Mouse (Mus musculus) heart, embryonic 12.5 days (tissue): ENCODE data around the gene Brd1. TPM values are rescaled to one million over a fixed set of nuclear protein-coding genes. Genes with fewer than 3 reads are reported as not detected.
"Not testable (repeated sequence)": the region's sequence is repeated elsewhere in the genome, so short reads cannot be mapped to it uniquely, and the experiment has no call there.

Experiments used
- ATAC-seq: fragments of 200-750 bp; cut with Nextera tagmentation; 2 replicates; pipeline ENCODE4 v1.8.0; 2017; ENCODE audit warnings: moderate TSS enrichment, moderate library complexity; ENCODE audit not compliant: insufficient number of reproducible peaks, low FRiP score
- H3K27ac ChIP-seq: fragments of 300-500 bp; sonication (generic); 2 replicates; pipeline ENCODE4 v1.5.1; 2016; ENCODE audit warnings: mild to moderate bottlenecking, moderate library complexity; ENCODE audit not compliant: poor library complexity, severe bottlenecking
- H3K27me3 ChIP-seq: fragments of 300-500 bp; sonication (generic); replicated peaks from 2 replicates; pipeline ENCODE4 v1.6.1; 2016; ENCODE audit warnings: mild to moderate bottlenecking, moderate library complexity
- H3K36me3 ChIP-seq: fragments of 300-500 bp; sonication (generic); 2 replicates; pipeline ENCODE4 v1.6.1; 2016; ENCODE audit warnings: mild to moderate bottlenecking, moderate library complexity
- H3K4me1 ChIP-seq: fragments of 300-500 bp; sonication (generic); replicated peaks from 2 replicates; pipeline ENCODE4 v1.6.1; 2016; ENCODE audit warnings: mild to moderate bottlenecking
- H3K4me2 ChIP-seq: fragments of 300-500 bp; sonication (generic); 2 replicates; pipeline ENCODE4 v1.6.1; 2016; ENCODE audit warnings: mild to moderate bottlenecking, moderate library complexity
- H3K4me3 ChIP-seq: fragments of 300-500 bp; sonication (generic); 2 replicates; pipeline ENCODE4 v1.5.1; 2016; ENCODE audit warnings: mild to moderate bottlenecking
- H3K9ac ChIP-seq: fragments of 300-500 bp; sonication (generic); 2 replicates; pipeline ENCODE4 v1.6.1; 2016; ENCODE audit warnings: mild to moderate bottlenecking, moderate library complexity
- H3K9me3 ChIP-seq: fragments of 300-500 bp; sonication (generic); replicated peaks from 2 replicates; pipeline ENCODE4 v1.6.1; 2016; ENCODE audit warnings: mild to moderate bottlenecking, moderate library complexity
- WGBS: fragments of 180-500 bp; shearing (Covaris S2); methylation state at CpG from one replicate; pipeline ENCODE4 v1.1.7; 2016; 5-methylcytosine and 5-hydroxymethylcytosine counted together
- polyA plus RNA-seq: library from polyadenylated mRNA; unstranded; fragments of >200 nt; fragmentation: Nextera tagmentation; extraction: Ambion mirVana; gene quantifications from 2 replicates; pipeline ENCODE4 v1.2.1, GENCODE M21; 2016

The Brd1 gene
- polyA plus RNA-seq, 1 experiment from 2014 or later, result 12.9 TPM

- Histone ChIP-seq H3K36me3 (peaks cover 98% of the 10 kb centered on the region), H3K4me2 (no peak overlapping the region), H3K9me3 (no peaks in the 10 kb centered on the region), H3K27me3 (no peaks in the 10 kb centered on the region), H3K4me1 (no peaks in the 10 kb centered on the region), H3K4me3 (no peak overlapping the region), H3K9ac (no peak overlapping the region), H3K27ac (no peak overlapping the region)
- 93% methylated on average over 5 of the region's 5 CpGs for WGBS
- ATAC-seq, result no peak
Measured at GRCm38 (mm10) chr15:88708204-88708603, 25.8 kb downstream of the Brd1 start.

DNA sequence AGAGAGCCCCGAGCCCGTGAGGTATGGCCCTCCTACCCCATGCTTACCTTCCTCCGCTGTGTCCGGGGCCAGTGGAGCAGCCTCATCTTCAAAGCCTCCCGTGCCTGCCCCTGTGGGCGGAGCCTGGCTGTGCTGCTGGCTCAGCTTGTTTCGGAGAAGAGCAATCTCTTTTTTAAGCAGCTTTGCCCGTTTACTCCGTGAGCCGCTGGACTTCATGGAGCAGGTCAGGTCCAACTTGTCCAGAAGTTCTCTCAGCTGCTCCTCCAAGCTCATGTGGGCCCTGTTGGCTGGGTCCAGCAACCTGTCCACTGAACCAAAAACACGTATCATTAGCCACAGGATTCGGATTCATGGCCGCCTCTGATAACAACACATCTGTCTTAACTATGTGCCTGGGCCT is 27.0 kb downstream of the Brd1 start:
- not testable (repeated sequence) for H3K27me3 ChIP-seq, H3K4me1 ChIP-seq, H3K9me3 ChIP-seq, ATAC-seq, H3K4me3 ChIP-seq, H3K9ac ChIP-seq, H3K27ac ChIP-seq, H3K4me2 ChIP-seq
- H3K36me3 ChIP-seq, result peaks cover 98% of the 10 kb centered on the region
- WGBS, result 83% methylated on average over 13 of the region's 13 CpGs

DNA sequence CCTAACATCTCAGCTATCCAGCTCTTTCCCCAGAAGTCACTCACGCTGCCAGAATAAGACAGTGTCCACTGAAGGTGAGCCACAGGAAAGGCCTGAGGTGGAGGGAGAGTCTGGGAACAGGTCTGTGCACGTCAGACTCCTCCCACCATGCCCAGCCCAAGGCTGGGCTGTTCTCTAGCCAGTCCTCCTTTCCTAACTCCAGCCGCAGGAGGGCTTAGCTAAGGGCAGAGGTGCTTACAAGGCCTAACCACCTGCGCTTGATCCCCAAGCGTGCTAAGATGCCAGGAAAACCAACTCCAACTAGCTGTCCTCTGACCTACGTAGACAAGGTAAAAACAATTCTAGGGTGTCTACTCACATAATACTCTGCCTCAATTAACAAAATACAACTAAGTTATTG is 27.7 kb downstream of the Brd1 start:
- no peaks in the 10 kb centered on the region for H3K27me3 ChIP-seq
- no peak for ATAC-seq
- 91% methylated on average over 6 of the region's 6 CpGs for WGBS
- H3K36me3 ChIP-seq, result peaks cover 98% of the 10 kb centered on the region
- H3K4me3 ChIP-seq, result no peak overlapping the region
- H3K9me3 ChIP-seq, result no peaks in the 10 kb centered on the region
- H3K9ac ChIP-seq, result no peak overlapping the region
- no peaks in the 10 kb centered on the region for H3K4me1 ChIP-seq
- H3K27ac ChIP-seq, result no peak overlapping the region
- no peak overlapping the region for H3K4me2 ChIP-seq

- WGBS, result 60% methylated on average over 1 of the region's 1 CpGs
- H3K36me3 ChIP-seq, result peaks cover 98% of the 10 kb centered on the region
Measured at GRCm38 (mm10) chr15:88704284-88704683, 29.7 kb downstream of the Brd1 start.

DNA sequence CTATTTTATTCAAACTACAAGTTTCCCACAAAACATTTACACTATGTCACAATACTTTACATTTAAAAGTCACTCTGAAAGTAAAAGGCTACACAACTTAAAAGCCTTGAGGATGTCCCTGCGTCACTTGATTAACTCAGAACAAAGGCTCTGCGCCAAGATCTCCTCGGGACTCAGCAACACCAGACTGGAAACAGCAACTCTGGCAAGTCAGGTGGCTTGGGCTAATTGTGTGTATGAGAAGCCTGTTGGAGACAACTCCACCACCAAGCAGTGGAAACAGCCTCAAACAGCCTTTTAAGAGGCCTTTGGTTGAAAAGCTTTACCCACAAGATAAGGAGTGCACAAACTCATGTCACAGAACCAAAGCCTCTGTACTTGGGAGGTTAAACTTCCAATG is 31.5 kb downstream of the Brd1 start:
- no peak overlapping the region for H3K9ac ChIP-seq
- H3K9me3 ChIP-seq, result no peaks in the 10 kb centered on the region
- H3K27ac ChIP-seq, result no peak overlapping the region
- H3K4me3 ChIP-seq, result no peak overlapping the region
- peaks cover 95% of the 10 kb centered on the region for H3K36me3 ChIP-seq
- H3K4me1 ChIP-seq, result no peaks in the 10 kb centered on the region
- no peaks in the 10 kb centered on the region for H3K27me3 ChIP-seq
- ATAC-seq, result no peak
- WGBS, result 77% methylated on average over 3 of the region's 3 CpGs
- no peak overlapping the region for H3K4me2 ChIP-seq

More at GRCm38 (mm10) chr15:88704284-88704683, 29.7 kb downstream of the Brd1 start:
- H3K4me1 ChIP-seq, result no peaks in the 10 kb centered on the region
- ATAC-seq, result no peak
- H3K4me2 ChIP-seq, result no peak overlapping the region
- H3K27me3 ChIP-seq, result no peaks in the 10 kb centered on the region
- H3K4me3 ChIP-seq, result no peak overlapping the region
- no peak overlapping the region for H3K27ac ChIP-seq
- no peaks in the 10 kb centered on the region for H3K9me3 ChIP-seq
- H3K9ac ChIP-seq, result no peak overlapping the region

DNA sequence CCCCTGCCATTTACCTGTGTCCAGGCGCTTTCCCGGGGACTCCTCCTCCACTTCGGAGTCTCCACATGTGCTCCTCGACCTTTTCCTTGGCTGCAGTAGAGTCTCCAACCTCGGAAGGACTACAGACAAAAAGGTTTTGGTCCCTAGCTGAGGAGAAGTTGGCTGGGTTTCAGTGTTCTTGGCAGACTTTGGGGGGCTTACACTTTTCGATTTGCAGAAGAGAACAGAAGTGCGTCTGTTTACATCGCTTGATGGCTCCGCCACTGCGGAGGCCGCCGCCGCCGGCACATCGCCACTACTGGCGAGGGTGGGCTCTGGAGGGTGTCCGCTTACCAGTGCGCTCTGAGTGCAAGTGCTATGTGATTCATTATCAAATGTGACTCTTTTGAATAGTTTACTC is 33.3 kb downstream of the Brd1 start:
- Histone ChIP-seq H3K9me3 (no peaks in the 10 kb centered on the region), H3K4me3 (no peak overlapping the region), H3K36me3 (peaks cover 93% of the 10 kb centered on the region), H3K4me1 (no peaks in the 10 kb centered on the region), H3K27ac (no peak overlapping the region), H3K27me3 (no peaks in the 10 kb centered on the region), H3K4me2 (no peak overlapping the region), H3K9ac (no peak overlapping the region)
- WGBS, result 96% methylated on average over 18 of the region's 18 CpGs
- ATAC-seq, result no peak

DNA sequence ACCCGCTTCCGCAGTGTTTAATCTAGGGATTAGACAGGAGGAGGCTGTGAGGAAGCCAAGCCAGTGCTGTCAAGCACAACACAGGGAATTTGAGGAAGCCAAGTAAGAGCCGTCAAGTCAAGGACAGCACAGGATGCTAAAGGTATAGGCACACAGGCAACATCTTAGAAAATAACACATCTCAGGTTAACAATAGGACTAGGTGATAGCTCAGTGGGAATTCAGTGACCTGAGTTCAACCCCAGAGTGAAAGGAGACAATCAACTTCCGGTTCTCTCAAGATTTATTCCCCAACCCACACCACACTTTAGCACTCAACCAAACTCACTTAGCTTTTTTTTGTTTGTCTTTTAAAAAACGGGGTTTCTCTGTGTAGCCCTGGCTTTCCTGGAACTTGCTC is 34.5 kb downstream of the Brd1 start:
- Histone ChIP-seq H3K9ac (no peak overlapping the region), H3K4me1 (0 out of 2 replicates have a peak, but pooled peaks cover 3% of the 10 kb centered on the region), H3K4me3 (no peak overlapping the region), H3K27me3 (no peaks in the 10 kb centered on the region), H3K4me2 (no peak overlapping the region), H3K27ac (no peak overlapping the region), H3K36me3 (peaks cover 94% of the 10 kb centered on the region), H3K9me3 (no peaks in the 10 kb centered on the region)
- 92% methylated on average over 5 of the region's 5 CpGs for WGBS
- no peak for ATAC-seq

GRCm38 (mm10) chr15:88697586-88697985 is 36.4 kb downstream of the Brd1 start:
- H3K27ac ChIP-seq, result no peak overlapping the region
- 0 out of 2 replicates have a peak, but pooled peaks cover 5% of the 10 kb centered on the region for H3K4me1 ChIP-seq
- 96% methylated on average over 5 of the region's 5 CpGs for WGBS
- peaks cover 92% of the 10 kb centered on the region for H3K36me3 ChIP-seq
- no peaks in the 10 kb centered on the region for H3K27me3 ChIP-seq
- H3K4me3 ChIP-seq, result no peak overlapping the region
- no peaks in the 10 kb centered on the region for H3K9me3 ChIP-seq
- H3K9ac ChIP-seq, result no peak overlapping the region
- no peak overlapping the region for H3K4me2 ChIP-seq
- no peak for ATAC-seq

GRCm38 (mm10) chr15:88696055-88696454 is 38.0 kb downstream of the Brd1 start:
- Histone ChIP-seq H3K4me3 (no peak overlapping the region), H3K27me3 (no peaks in the 10 kb centered on the region), H3K4me2 (no peak overlapping the region), H3K27ac (no peak overlapping the region), H3K4me1 (0 out of 2 replicates have a peak, but pooled peaks cover 5% of the 10 kb centered on the region), H3K36me3 (peaks cover 90% of the 10 kb centered on the region), H3K9me3 (no peaks in the 10 kb centered on the region), H3K9ac (no peak overlapping the region)
- 94% methylated on average over 7 of the region's 7 CpGs for WGBS
- ATAC-seq, result no peak

DNA sequence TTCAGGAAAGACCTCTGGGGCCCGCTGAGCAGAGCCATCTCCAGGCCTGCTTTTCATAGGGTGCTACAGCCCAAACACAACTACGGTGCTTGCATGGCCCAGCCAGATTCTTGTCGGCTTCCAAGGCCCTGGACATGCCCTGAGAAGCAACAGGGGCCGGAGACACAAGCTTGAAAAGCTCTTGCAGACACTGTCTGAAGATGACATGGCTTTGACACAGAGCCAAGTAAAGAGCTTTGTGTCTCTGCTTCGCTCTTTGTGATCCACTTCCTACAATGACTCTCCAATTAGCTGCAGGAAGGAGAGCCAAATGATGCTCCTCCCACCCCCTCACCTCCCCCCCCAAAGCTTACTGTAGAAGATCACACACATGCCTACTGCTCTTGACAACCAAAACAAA is 40.0 kb downstream of the Brd1 start:
- Histone ChIP-seq H3K36me3 (peaks cover 90% of the 10 kb centered on the region), H3K9ac (no peak overlapping the region), H3K4me1 (0 out of 2 replicates have a peak, but pooled peaks cover 5% of the 10 kb centered on the region), H3K27ac (no peak overlapping the region), H3K4me2 (no peak overlapping the region), H3K27me3 (no peaks in the 10 kb centered on the region), H3K9me3 (no peaks in the 10 kb centered on the region), H3K4me3 (no peak overlapping the region)
- WGBS, result 67% methylated on average over 5 of the region's 5 CpGs
- no peak for ATAC-seq

DNA sequence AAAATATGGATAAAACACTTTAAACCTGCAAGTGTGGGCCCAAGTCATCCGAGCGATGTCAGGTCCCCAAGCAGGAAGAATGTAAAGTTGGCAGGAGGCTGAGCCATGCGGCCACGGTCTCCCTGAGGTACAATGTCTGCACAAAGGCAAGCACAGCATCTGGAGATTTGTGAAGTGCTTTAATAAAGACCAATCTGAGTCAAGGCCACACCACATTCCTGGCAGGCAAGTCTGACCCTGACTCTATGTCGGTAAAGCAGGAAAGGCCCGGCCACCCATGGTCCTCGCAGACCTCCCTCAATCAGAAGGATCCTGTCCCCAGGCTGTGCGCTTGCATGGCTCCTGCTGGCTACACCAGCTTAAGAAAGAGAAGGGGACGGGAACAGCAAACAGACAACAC is 41.3 kb downstream of the Brd1 start:
- ATAC-seq, result no peak
- Histone ChIP-seq H3K4me3 (no peak overlapping the region), H3K27me3 (no peaks in the 10 kb centered on the region), H3K36me3 (peaks cover 92% of the 10 kb centered on the region), H3K9me3 (no peaks in the 10 kb centered on the region), H3K9ac (no peak overlapping the region), H3K27ac (no peak overlapping the region), H3K4me2 (no peak overlapping the region), H3K4me1 (0 out of 2 replicates have a peak, but pooled peaks cover 5% of the 10 kb centered on the region)
- WGBS, result 88% methylated on average over 9 of the region's 9 CpGs

- Histone ChIP-seq H3K36me3 (peaks cover 90% of the 10 kb centered on the region), H3K4me2 (no peak overlapping the region), H3K4me1 (0 out of 2 replicates have a peak, but pooled peaks cover 5% of the 10 kb centered on the region), H3K9me3 (no peaks in the 10 kb centered on the region), H3K9ac (no peak overlapping the region), H3K27me3 (no peaks in the 10 kb centered on the region), H3K27ac (no peak overlapping the region), H3K4me3 (no peak overlapping the region)
- no peak for ATAC-seq
- 92% methylated on average over 12 of the region's 12 CpGs for WGBS
Measured at GRCm38 (mm10) chr15:88691129-88691528, 42.9 kb downstream of the Brd1 start.
